Mouse (Mus musculus) heart, postnatal 10 days (tissue): ENCODE measurements around the gene Rasl11b. TPM values are rescaled to one million over a fixed set of nuclear protein-coding genes. Genes with fewer than 3 reads are reported as not detected.
A peak's percentile ranks its signal among the peaks of the same experiment; 100 is the strongest.

ENCODE experiments used
- DNase-seq, 2 experiments: peaks; one replicate each; pipeline ENCODE4 v3.0.0; 2021
- intact Hi-C: fragments of 180-260 bp; cut with DNase I; formaldehyde crosslinking; loops from one replicate; pipeline ENCODE4 v1.15.1; 2025
- total RNA-seq, 2 experiments: library from RNA; stranded (reverse); gene quantifications; 2 replicates each; pipeline ENCODE4 v1.2.3; 2021

Gene Rasl11b
- 10 to 100 TPM; 46.0 to 59.9 TPM for total RNA-seq

DNA sequence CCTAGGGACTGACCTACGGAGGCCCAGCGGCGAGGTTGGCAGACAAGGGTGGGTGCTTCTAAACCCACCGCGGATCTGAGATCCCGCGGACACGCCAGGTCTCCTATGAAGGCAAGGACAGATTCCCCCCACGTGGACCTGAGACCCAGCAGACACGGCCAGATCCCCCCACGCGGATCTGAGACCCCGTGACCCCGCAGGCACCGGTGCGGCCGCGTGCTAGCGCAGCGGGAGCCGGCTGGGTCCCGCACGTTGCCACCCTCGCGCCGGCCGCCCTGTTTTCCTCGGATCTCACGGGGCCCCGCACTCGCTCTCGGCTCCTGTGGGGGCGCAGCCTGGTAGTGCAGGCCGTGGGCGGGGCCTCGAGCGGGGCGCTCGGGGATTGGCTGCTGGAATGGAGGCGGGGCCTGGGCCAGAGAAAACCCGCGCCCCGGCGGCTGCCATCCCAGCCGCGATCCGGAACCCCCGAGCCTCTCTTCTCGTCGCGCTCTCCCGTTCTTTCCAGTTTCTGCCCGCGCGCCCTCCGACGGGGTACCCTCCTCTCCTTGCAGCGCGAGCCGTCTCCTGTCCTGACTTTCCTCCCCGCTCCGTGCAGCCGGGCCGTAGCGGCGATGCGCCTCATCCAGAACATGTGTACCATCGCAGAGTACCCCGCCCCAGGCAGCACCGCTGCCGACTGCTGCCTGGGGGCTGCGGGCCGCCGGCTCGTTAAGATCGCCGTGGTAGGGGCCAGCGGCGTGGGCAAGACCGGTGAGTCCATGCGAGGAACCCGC lies at the start of gene Rasl11b:
Rasl11b (plus strand) TSS at position 446 of the 773 bp plus-strand sequence.
- intact Hi-C loops: loop anchor here (5.0 to 10.0 kb wide), 4 partner anchors 48 to 510 kb away; no protein-coding TSS in a partner anchor
- peak; percentile 97 for DNase-seq

DNA sequence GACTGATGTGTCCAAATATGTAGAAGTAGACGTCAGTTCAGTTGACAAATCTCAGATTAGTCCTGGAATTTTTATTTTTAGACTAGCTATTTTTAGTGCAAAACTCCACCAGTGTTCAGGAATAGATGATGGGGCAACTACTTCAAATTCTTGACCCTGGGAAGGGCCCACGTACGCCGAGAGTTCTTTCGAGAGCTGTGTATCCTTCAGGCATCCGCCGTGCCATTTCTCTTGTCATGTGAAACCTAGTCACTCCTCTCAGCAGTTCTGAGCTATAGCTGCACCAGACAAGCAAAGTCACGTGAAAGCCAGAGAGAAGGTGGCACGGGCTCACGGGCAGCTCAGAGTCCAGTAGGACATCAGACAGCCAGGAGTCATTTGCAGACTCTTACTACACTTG lies 47.5 kb upstream of the Rasl11b start:
- peak; percentile 65 to 77 for DNase-seq
- intact Hi-C loops: loop anchor here (5.0 kb wide), 2 partner anchors 50 to 115 kb away; partner anchors contain the start of gene Rasl11b

DNA sequence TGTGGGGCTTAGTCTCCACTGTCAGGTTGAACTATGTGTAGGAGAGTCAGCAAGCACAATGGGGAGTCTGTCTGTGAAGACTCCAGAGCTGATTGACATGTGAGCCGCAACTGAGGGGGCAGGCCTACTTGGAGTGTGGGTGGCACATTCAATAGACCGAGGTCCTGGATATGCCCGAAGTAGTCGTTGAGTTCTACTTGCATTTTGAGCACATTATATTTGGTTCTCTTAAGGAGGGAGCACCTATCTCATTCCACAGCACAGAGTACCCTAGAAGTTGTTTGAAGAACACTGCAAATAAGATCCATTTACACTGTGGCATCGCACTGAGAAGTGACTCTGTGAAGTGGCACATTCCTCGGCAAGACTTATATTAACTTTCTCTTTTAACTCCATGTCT lies 45.1 kb upstream of the Rasl11b start:
- intact Hi-C loops: loop anchor here (5.0 kb wide), 2 partner anchors 47 to 112 kb away; partner anchors contain the start of gene Rasl11b
- no peak for DNase-seq

DNA sequence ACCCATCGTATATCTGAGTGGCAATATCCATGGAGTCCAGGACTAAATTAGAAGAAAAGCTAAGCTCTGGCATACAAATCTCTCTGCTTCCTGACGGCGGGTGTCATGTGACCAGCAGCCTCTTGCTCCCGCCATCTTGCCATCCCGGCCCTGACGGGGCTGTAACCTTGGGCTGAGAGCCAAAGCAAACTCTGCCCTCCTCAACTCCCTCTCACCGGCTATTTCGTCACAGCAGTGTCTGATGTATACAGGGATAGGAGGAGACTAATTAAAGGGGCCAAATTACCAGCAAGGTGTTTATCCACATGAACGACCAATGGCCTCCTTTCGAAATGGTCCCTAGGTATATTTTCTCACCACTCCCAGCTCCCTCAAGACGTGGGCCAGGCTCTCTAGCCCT lies 43.3 kb upstream of the Rasl11b start:
- no peak for DNase-seq
- intact Hi-C loops: no loop called here

DNA sequence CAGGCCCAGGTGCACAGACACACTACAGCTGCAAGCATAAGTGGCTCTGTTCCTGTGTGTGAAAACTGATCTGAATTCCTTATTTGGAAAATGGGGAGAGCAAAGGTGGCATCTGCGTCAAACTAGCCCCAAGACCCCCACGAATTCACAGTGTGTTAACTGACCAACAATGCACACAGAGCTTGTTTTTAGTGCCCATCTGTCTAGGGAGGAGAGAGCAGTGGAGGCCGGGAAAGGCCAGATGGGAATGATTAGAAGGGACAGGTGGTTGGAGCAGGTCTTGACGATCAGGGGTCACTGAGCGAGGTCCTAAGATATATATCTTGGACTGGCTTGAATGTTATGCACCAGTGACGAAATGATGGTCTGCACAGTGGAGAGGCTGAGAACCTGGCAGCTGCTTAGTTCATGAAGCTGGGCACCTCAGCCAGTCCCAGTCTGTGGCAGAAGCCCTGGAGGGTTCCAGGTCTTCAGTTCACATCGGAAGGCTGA lies 39.2 kb upstream of the Rasl11b start:
- intact Hi-C loops: no loop called here
- no peak for DNase-seq

DNA sequence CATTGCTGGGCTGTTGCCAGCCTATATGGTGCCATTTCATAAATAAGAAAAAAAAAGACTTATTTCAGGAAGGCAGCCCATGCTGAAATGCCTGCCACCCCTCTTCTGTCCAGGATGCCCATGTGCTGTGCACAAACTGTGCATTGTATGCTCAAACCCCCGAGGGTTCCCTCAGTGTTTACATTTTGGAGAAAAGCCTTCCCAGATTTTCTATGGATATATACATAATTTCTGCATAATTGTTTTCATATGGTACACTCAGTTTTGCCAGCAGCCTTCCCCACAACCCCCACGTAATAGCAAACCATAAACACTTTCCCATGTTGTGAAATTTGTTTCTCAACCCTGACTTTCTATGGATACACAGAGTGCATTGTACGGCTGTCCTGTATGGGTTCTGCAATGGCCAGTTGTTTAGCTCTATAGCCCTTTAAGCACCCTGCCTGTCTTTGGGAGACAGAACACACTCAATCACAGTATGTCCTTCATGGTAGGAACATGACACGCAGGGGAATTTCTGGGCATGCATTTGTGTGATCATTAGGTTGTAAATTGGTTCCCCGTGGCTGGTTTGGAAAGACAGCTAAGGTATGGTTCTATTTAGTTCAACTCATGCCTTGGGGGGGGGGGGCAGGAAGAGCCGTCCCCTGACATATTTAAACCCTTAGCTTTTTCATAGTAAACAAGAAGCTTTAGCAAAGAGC lies 36.0 kb upstream of the Rasl11b start:
- DNase-seq: no peak
- intact Hi-C loops: loop anchor here (2.0 kb wide), 1 partner anchor 34 kb away; no protein-coding TSS in a partner anchor

DNA sequence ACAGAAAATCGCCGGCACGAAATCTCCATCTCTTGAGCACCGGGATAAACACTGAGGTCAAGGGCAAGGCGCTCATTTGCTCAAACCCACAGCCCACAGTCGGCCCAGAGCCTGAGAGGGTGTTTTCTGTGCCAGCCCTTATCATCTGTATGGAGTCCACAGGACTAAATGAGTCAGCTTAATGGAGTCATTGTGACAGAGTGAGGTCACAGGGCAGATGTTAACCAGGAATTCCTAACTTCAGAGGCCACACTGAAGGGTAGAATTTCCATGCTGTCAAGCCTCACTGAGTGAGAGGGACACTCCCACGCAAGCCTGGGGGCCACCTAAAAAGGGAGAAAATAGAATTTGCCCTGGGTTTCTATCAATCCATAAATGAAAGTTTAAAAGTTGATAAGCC lies 35.2 kb upstream of the Rasl11b start:
- DNase-seq: peak in 1 of 2 experiments; percentile 29
- intact Hi-C loops: loop anchor here (2.0 kb wide), 1 partner anchor 33 kb away; no protein-coding TSS in a partner anchor

DNA sequence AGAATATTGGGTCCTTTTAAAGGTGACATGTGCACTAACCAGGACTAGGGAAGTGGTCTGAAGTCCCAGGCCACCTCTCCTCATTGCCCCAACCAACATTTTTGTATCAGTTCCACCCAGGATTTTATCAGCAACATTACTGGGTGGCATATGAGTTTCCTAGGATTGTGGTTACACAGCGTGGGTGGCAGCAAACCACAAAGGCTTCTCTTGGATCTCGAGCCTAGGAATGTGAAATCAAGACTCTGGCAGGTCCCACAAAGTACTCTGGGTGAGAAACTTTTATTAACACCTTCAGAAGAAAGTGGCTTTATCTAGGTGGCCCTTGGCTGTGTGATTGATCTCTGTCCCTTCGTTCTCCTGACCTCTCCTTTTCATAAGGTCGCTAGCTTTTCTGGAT lies 34.7 kb upstream of the Rasl11b start:
- intact Hi-C loops: no loop called here
- no peak for DNase-seq

DNA sequence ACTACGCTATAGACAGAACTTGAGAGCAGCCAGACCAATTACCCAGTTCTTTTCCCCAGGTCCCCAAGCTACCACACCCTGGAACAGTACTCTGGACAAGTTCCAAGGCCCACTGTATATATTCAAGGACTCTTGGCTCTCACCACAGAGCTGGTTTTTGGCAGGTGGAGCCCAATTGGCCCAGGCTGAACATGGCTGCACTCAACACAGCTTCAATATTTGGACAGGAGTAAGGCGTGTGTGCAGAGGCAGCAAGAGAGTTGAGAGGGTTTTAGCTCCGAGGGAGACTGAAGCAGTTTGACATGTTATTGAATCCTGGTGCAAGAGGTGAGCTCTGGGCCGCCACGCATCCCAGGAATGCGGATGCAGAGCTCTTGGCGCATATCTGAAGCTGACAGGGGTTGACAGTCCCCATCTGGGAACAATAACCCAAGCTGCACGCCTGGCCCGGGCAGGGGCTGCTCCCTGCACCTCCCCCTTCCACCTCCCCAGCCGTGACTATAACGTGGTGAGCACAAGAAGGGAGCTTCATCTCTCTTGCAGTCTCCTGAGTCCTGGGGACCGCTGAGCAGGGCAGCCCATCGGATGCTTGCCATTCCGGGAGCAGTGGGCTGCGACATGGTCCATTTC lies 33.7 kb upstream of the Rasl11b start:
- intact Hi-C loops: no loop called here
- DNase-seq: peak; percentile 77 to 79

DNA sequence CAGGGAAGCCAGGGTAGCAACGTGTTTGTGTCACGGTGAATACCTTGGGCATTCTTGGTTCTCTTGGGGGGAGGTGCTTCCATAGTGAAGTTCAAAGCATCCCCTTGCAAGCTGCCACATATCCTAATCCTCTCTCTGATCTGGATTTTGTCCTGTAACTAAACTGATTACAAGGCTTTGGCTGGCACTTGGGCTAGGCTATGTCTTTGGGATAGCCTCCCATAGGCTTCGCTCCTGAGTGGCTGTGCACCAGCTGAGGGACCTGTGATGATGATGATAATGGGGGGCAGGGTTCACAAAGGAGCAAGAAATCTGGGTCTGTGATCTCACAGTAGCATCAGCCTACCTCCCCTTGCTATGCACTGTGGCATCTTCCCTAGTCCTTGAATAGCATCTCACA lies 33.1 kb upstream of the Rasl11b start:
- no peak for DNase-seq
- intact Hi-C loops: loop anchor here (2.0 kb wide), 1 partner anchor 21 kb away; no protein-coding TSS in a partner anchor

DNA sequence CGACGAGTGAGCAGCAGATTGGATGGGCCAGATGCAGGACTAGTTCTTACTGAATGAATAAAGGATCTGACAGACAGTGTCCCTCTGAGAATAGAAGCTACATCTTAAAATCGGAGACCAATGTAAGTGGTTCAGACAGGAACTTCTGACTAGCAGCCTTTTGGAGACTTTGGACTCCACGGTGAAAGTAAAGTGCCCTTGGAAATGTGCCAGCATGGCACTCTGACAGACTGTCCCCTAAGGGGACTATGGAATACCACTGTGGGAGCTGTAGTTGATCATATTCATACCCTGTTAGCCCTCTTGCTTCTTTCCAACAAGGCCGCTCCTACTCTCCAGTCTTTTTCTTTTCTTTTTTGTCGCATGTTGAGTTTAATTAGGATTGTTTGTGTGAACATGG lies 31.9 kb upstream of the Rasl11b start:
- intact Hi-C loops: loop anchor here (2.0 kb wide), 1 partner anchor 20 kb away; no protein-coding TSS in a partner anchor
- DNase-seq: peak in 1 of 2 experiments; percentile 19

DNA sequence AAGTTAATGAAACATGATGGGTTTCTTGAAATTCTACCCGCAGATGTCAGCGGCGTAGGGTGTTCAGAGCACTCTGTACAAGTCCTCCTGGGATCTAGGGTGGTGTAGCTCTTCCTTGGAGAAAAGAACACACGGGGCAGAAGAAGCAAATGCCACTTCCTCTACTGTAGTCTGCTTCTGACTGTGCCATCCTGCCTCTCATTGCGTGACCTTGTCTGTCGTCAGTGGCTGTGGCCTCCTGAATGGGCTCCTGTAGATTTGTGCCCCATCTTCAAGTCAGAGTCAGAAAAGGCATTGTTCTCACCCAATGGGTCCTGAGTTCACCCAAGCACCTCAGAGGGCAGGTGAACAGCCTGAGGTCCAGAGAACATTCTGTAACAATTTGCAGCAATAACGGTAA lies 30.5 kb upstream of the Rasl11b start:
- no peak for DNase-seq
- intact Hi-C loops: no loop called here

DNA sequence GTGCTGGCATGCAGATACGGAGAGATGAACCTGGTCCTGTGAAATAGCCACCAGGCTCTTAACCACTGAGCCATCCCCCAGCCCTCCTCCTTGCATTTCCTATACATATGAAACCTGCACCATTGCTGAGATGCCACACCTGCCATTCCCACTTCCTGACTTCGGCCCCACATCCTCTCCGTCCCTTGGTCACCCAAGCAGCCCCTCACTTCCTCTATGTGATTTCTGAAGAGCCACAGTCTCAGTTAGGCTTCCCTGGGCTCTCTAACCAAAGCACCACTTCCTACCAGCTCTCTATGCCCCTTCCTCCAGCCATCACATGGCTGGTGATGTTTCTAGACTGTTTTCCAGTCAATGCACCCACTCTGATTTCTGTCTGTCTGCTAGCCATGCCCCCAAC lies 28.4 kb upstream of the Rasl11b start:
- DNase-seq: no peak
- intact Hi-C loops: no loop called here

DNA sequence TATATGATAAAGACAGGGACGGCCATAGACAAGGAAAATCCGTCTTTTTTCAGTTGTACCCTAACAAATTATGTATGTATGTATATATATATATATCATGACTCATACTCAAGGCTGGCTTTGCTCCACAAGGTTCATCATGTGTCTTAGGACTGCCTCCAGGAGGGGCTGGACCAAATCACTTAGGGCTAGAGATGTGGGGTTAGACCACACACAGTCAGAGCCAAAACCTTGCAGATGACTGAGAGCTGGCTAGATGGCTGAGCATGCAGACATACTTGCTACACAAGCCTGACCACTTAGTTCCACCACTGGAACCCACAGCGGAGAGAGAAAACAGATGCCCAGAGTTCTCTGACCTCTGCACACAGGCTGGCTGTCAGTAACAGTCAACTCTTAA lies 27.0 kb upstream of the Rasl11b start:
- intact Hi-C loops: no loop called here

DNA sequence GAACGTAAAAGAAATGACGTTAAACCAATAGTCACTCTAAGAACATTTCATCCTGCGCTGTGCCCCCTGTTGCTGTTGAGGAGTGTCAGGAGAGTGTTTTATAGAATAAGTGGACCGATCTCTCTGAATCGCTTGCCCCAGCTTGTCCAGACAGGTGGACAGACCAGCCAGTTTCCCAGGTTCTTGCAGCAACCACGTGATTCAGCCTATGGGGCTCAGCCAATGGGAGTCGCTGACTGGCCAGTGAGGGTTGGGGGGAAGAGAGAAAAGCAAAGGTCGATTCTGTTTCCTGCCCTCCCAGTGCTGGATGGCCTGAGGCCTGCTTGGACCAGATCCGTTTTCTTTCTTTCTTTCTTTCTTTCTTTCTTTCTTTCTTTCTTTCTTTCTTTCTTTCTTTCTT lies 23.3 kb upstream of the Rasl11b start:
- intact Hi-C loops: loop anchor here (5.0 kb wide), 1 partner anchor 79 kb away; no protein-coding TSS in a partner anchor
- DNase-seq: no peak

More for the DNA sequence above, 27.0 kb upstream of the Rasl11b start:
- DNase-seq: no peak

DNA sequence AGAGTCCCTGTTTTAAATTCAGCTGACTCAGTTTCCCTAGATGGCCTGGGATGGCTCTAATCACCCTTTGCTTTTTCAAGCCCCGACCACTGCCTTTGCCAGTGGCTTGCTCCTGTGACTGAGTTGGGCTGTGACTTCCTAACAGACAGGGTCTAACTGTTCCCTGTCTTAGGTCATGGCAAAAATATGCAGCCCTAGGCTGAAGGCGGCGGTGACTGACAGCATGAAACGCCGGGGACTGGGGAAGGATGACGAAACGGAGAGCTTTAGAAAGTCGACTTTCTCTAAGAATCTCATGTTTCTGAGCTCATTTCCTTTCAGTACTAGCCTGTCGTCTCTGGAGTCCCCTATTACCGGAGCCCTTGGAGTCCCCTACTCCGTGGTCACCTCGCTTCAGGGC lies 22.9 kb upstream of the Rasl11b start:
- intact Hi-C loops: loop anchor here (5.0 kb wide), 1 partner anchor 80 kb away; no protein-coding TSS in a partner anchor
- peak; percentile 77 to 82 for DNase-seq

DNA sequence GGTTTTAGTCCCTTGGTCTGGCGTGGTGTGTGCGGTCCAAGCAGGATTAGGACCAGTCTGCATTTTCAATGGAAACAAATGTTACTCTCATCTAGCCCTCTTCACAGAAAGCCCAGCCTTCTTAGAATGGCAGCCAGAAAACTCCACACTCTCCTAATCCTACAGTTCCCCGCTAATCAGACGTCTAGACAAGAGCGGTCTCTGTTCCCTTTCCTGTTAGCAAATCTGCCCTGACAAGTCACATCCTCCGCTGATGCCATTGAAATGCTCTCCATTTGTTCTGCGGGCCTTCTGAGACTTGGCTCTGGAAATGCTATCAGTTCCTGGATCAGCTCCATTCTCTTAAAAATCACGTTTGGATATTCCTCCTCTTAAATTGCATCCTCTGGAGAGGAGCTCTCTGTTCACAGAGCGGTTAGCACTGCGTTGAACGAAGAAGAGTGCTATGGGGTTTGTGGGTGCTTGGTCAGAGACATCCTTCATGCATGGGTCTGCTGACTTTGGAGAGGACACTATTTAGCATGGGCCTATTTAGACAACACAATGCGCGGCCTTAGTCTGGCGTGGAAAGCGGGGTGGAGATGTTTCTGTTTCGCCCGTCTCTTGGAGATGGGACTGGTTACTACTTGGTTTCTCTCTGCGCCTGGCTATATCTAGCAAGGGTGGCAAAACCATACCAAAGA lies 21.8 kb upstream of the Rasl11b start:
- intact Hi-C loops: loop anchor here (5.0 kb wide), 1 partner anchor 81 kb away; no protein-coding TSS in a partner anchor
- peak; percentile 64 to 73 for DNase-seq

DNA sequence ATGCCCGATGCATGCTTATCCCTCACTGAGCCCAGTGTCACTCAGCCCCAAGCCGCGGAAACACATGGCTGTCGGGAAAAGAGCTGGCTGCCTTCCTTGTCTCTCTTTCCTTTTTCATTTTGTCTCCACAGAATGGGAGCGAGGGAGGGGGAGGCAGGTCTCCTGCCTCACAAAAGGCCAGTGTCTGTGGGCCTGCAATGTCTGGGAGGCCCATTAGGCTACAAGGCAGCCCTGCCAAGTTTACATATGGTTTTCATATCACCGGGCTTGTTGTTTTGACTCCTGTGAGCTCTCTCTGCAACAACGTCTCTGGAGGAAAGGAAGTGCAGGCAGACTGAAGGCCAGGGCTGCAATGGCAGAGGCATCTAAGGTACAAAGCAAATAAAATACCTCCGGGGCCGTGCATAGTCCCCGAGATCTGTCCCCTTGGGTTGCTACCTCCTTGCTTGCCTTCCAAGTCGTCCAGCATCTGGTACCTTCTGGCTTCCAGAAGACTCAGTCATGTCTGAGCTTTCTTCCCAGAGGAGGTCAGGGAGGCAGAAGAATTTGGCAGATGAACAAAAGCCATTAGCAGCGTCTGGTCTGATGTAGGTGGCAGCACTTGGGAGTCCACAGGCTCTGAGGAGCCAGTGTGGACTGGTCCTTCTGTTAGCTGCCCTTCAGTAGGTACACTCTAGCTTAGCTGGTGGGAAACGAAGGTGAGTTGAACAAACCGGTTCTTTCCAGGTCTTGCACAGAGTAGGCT lies 19.4 kb upstream of the Rasl11b start:
- intact Hi-C loops: no loop called here
- DNase-seq: peak; percentile 66 to 74

DNA sequence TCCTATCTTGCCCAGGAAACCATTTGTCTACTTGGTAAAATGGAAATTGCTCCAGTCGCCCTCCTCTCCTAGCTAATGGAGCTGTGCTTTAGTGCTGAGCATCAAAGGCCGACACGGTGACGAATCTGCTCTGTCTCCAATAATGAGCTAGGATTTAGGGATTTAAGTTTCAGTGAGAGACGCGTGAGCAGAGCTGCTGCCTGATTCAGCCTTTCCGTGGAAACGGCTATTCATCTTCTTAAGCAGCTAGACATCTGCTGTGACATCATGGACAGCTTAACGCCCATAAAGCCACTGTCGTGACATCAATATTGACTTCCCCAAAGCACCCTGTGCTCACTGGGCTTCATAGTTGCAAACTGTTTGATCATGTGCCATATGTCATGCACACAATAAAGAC lies 14.9 kb upstream of the Rasl11b start:
- no peak for DNase-seq
- intact Hi-C loops: no loop called here
